Mouse (Mus musculus): ENCODE results near the gene Gm49380.

DNA sequence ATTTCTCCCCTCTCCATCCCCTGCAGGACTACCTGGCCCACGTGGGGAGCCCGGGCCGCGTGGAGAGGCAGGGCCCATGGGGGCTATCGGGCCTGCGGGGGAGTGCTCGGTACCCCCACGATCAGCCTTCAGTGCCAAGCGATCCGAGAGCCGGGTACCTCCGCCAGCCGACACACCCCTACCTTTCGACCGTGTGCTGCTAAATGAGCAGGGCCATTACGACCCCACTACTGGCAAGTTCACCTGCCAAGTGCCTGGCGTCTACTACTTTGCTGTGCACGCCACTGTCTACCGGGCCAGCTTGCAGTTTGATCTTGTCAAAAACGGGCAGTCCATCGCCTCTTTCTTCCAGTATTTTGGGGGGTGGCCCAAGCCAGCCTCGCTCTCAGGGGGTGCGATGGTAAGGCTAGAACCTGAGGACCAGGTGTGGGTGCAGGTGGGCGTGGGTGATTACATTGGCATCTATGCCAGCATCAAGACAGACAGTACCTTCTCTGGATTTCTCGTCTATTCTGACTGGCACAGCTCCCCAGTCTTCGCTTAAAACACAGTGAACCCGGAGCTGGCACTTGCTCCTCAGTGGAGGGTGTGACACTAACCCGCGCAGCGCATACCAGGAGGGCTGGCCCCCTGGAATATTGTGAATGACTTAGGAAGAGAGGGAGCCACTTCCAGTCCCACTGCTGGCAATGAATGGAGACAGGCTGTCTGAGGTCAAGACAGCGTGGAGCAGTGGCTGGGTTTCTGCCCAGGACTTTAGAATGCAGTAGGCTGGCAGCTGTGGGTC, 4.8 kb downstream of the Gm49380 start:
- no peak for TF ChIP-seq CTCF (IDR thresholded peaks at IDR 0.05; ENCODE audit: low read depth, low read length)
- TF ChIP-seq POLR2A (IDR thresholded peaks at IDR 0.05; ENCODE audit: insufficient read depth, low read length) = no peak
